Mouse (Mus musculus) ES-E14 (cell line): ENCODE data around the gene Adamts7.

Experiments
- MAFK ChIP-seq: IDR thresholded peaks from 2 replicates; pipeline ENCODE4 v1.6.1; 2014; ENCODE audit warnings: mild to moderate bottlenecking, low read depth, low read length, inconsistent platforms; ENCODE audit not compliant: insufficient read depth
- ZNF384 ChIP-seq: IDR thresholded peaks from 2 replicates; pipeline ENCODE4 v1.6.1; 2012; ENCODE audit warnings: low read depth, low read length, inconsistent platforms

- TF ChIP-seq ZNF384 (no peak), MAFK (no peak)
Observed at GRCm38 (mm10) chr9:90237232-90238062, 74.6 kb downstream of the Adamts7 start.
